Mouse (Mus musculus) heart, adult 10 weeks (tissue): ENCODE data around the gene Nlrp4c. TPM values are rescaled to one million over a fixed set of nuclear protein-coding genes. Genes with fewer than 3 reads are reported as not detected.

Source experiments
- polyA plus RNA-seq: library from polyadenylated mRNA; stranded (reverse); fragments of 350-450 nt; fragmentation: Illumina TruSeq; extraction: RNeasy Lipid Tissue Mini Kit (QIAGEN cat#74804); gene quantifications from one replicate; pipeline ENCODE4 v1.2.3, GENCODE M21; 2014; ENCODE audit warnings: low read depth, low replicate concordance

The Nlrp4c gene
- not detected for polyA plus RNA-seq

GRCm38 (mm10) chr7:6044861-6045260 lies at the start of gene Nlrp4c:
Gene Nlrp4c, plus strand, starts transcription at chr7:6045161.

GRCm38 (mm10) chr7:6010910-6011309 lies 34.1 kb upstream of the Nlrp4c start, which contains the start of gene Vmn1r65:
Gene Vmn1r65, minus strand, starts transcription at chr7:6011010.

Other genes with a start within 250 kb of the Nlrp4c start
- gene Vmn1r63, start 239.7 kb upstream of the Nlrp4c start, polyA plus RNA-seq, result not detected
- not detected for gene Vmn1r64, start 160.6 kb upstream of the Nlrp4c start, polyA plus RNA-seq
- not detected for gene Vmn1r65, start 34.2 kb upstream of the Nlrp4c start, polyA plus RNA-seq
- gene Zfp787, start 110.8 kb downstream of the Nlrp4c start, polyA plus RNA-seq, result 27.4 TPM
- 5.7 TPM for gene Zfp444, start 127.1 kb downstream of the Nlrp4c start, polyA plus RNA-seq
- not detected for gene Galp, start 151.9 kb downstream of the Nlrp4c start, polyA plus RNA-seq
- not detected for gene Zscan5b, start 177.1 kb downstream of the Nlrp4c start, polyA plus RNA-seq
- gene Epp13, start 207.5 kb downstream of the Nlrp4c start, polyA plus RNA-seq, result not detected
- gene Zfp667, start 241.4 kb downstream of the Nlrp4c start, polyA plus RNA-seq, result 3.1 TPM